ENCODE assay signal across 10 mouse cellular contexts in genomic region chr10:99127691-99128261, GRCm38 (mm10). TPM values are rescaled to one million over a fixed set of nuclear protein-coding genes. Genes with fewer than 3 reads are reported as not detected.
A peak's percentile ranks its signal among the peaks of the same experiment; 100 is the strongest.
DNase-seq lines count a peak whose midpoint lies in the region; ATAC-seq and TF ChIP-seq lines count a peak whose summit lies in the region.
"Had no signal": no experiment of that assay in that cellular context is flagged by ENCODE, and none has a peak within 500 bp of the region (broad histone marks: within the 10 kb centered on the region; RNA-seq: fewer than 3 reads in every experiment).

No protein-coding gene starts in this region.

- TF ChIP-seq CTCF in liver, adult 2 months (IDR thresholded peaks at IDR 0.05; ENCODE audit: low read depth, low read length) = 0 out of 2 replicates have a peak, but pooled peaks have one; percentile 0

- H3K27me3 ChIP-seq in liver, adult 2 months (ENCODE audit: control insufficient read depth, insufficient read depth, low read length) = no peaks in the 10 kb centered on the region
- no peaks in the 10 kb centered on the region for H3K27me3 ChIP-seq in forebrain, embryonic 16.5 days (replicated peaks; ENCODE audit: control insufficient read depth, insufficient read depth, low read length)

- H3K9me3 ChIP-seq in forebrain, embryonic 16.5 days (ENCODE audit: control insufficient read depth, low read length) = no peaks in the 10 kb centered on the region

- no peak overlapping the region for H3K27ac ChIP-seq in liver, adult 2 months (replicated peaks; ENCODE audit: insufficient read depth, low read depth, low read length)
- no peak overlapping the region for H3K27ac ChIP-seq in forebrain, embryonic 16.5 days (ENCODE audit: low read length)

- no peak for TF ChIP-seq POLR2A in liver, adult 2 months (IDR thresholded peaks at IDR 0.05; ENCODE audit: extremely low read depth, insufficient read depth, low read length)

- no peak for ATAC-seq in forebrain, embryonic 16.5 days

- peaks cover 2% of the 10 kb centered on the region; the same call in 1 of the 2 replicates for H3K36me3 ChIP-seq in liver, adult 2 months (ENCODE audit: control insufficient read depth, insufficient read depth, low read length)
- no peaks in the 10 kb centered on the region for H3K36me3 ChIP-seq in forebrain, embryonic 16.5 days (ENCODE audit: control insufficient read depth, insufficient read depth)

- H3K79me2 ChIP-seq in liver, adult 2 months (ENCODE audit: control insufficient read depth, insufficient read depth, low read length) = no peaks in the 10 kb centered on the region

- H3K4me1 ChIP-seq in liver, adult 2 months (ENCODE audit: control insufficient read depth, insufficient read depth, low read length) = peaks cover 1% of the 10 kb centered on the region; the same call in 1 of the 2 replicates
- H3K4me1 ChIP-seq in forebrain, embryonic 16.5 days (replicated peaks; ENCODE audit: control insufficient read depth, insufficient read depth, low read length) = no peaks in the 10 kb centered on the region

- no peak overlapping the region for H3K9ac ChIP-seq in liver, adult 2 months (ENCODE audit: low read depth, low read length)
- no peak overlapping the region for H3K9ac ChIP-seq in forebrain, embryonic 16.5 days (replicated peaks; ENCODE audit: low read depth, low read length)

- no peak overlapping the region for H3K4me2 ChIP-seq in forebrain, embryonic 16.5 days (ENCODE audit: low read length)

- intact Hi-C loops in heart, postnatal 10 days (cut with DNase I) = no loop called here

- 39% methylated on average over 11 of the region's 11 CpGs for WGBS in liver, adult 2 months
- WGBS in forebrain, embryonic 16.5 days = 89% methylated on average over 11 of the region's 11 CpGs

- DNase-seq in spleen, adult 18-20 months = peak; percentile 61
- DNase-seq in spleen, adult 12 weeks (ENCODE audit: low spot score) = no peak
- peak; percentile 69 for DNase-seq in liver, adult 2 months (ENCODE audit: extremely low read depth, low read depth, low spot score)
- peak; percentile 2 for DNase-seq in retina, embryonic 14.5 days (ENCODE audit: low spot score)
- DNase-seq in thymus, postnatal 4 days = peak; percentile 74
- DNase-seq in layer of hippocampus, adult 11-12 months (ENCODE audit: low spot score) = no peak
- no peak for DNase-seq in heart, postnatal 10 days
- DNase-seq: heart, postnatal 36 days had no signal

- no peak overlapping the region for H3K4me3 ChIP-seq in liver, adult 2 months (ENCODE audit: insufficient read depth, low read depth, low read length)
- H3K4me3 ChIP-seq in forebrain, embryonic 16.5 days (replicated peaks; ENCODE audit: low read length) = no peak overlapping the region

RNA-seq across cellular contexts. Expression of gene Phxr2, which starts 1.7 kb away (rescaled TPM):
- total RNA-seq in liver, adult 2 months (2014; rRNA removed) = not detected in 2 replicates
- polyA plus RNA-seq in liver, adult 2 months (2012; rRNA removed) = not detected in 2 replicates
- 0.18 TPM in 1 of 2 replicates, not detected in the other for polyA plus RNA-seq in forebrain, embryonic 16.5 days (2015; fragmentation: Nextera tagmentation; extraction: Ambion mirVana)
- total RNA-seq in heart, postnatal 10 days (2021) = not detected
- total RNA-seq: heart, postnatal 36 days had no signal
- polyA plus RNA-seq: forebrain, embryonic 11.5 days had no signal

RNA-seq across cellular contexts. Expression of gene Galnt4, which starts 19.8 kb away (rescaled TPM):
- 6.6 and 6.9 TPM in 2 replicates for total RNA-seq in liver, adult 2 months (2014; rRNA removed)
- polyA plus RNA-seq in liver, adult 2 months (2012; rRNA removed) = 1.0 and 1.3 TPM in 2 replicates
- 3.2 TPM in 2 replicates for polyA plus RNA-seq in forebrain, embryonic 16.5 days (2015; fragmentation: Nextera tagmentation; extraction: Ambion mirVana)
- total RNA-seq in heart, postnatal 10 days (2021) = 1 to 10 TPM; 4.9 to 6.1 TPM

RNA-seq across cellular contexts. Expression of gene Poc1b, which starts 20.9 kb away (rescaled TPM):
- total RNA-seq in liver, adult 2 months (2014; rRNA removed) = 1.8 and 2.3 TPM in 2 replicates
- polyA plus RNA-seq in liver, adult 2 months (2012; rRNA removed) = 1.7 and 2.0 TPM in 2 replicates
- 14.1 and 18.6 TPM in 2 replicates for polyA plus RNA-seq in forebrain, embryonic 16.5 days (2015; fragmentation: Nextera tagmentation; extraction: Ambion mirVana)
- total RNA-seq in heart, postnatal 10 days (2021) = 10 to 100 TPM; 10.5 to 12.1 TPM

Comparison
In these comparisons a context has a peak if more than half of its experiments do, and no peak if none do; other contexts are left out.
1. DNase-seq: peak in spleen, adult 18-20 months (2 of 2), liver, adult 2 months (single experiment), retina, embryonic 14.5 days (single experiment) and thymus, postnatal 4 days (single experiment); none in spleen, adult 12 weeks (single experiment), layer of hippocampus, adult 11-12 months (single experiment) and heart, postnatal 10 days (0 of 2).